Mouse (Mus musculus): ENCODE measurements at regions not wholly inside any gene's neighbourhood (a gene's known extent, or its start where the extent isn't known, plus 50 kb on each side); places are given as distances from the start of the nearest gene placed in this dataset.
A peak's percentile ranks its signal among the peaks of the same experiment; 100 is the strongest.

DNA sequence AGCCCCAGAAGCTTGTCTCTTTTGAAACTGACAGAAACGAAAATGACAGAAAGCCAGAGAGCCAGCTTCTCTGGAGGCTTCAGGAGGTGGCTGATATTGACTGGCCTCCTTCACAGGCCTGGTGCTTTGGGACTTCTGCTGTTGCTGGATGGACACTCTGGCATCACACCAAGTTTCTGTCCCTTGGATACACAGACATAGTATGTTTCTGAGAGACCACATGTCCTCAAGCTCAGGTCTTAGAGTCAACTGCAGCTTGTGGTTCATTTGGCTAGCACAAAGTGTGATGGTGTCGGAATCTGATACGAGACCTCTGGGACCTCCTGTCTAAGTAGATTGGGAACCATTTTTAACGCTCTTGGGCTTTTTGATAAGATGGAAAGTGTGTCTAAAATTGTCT lies 502.0 kb downstream of the Sqor start:
- no peaks in the 10 kb centered on the region for H3K36me3 ChIP-seq (ENCODE audit: insufficient read depth)
- H3K27ac ChIP-seq (ENCODE audit: low read depth) = no peak overlapping the region
- no peaks in the 10 kb centered on the region for H3K9me3 ChIP-seq (ENCODE audit: low read depth, low read length)
- DNase-seq = no peak
- H3K4me3 ChIP-seq (ENCODE audit: low read depth, low read length) = no peak overlapping the region
- H3K4me1 ChIP-seq (ENCODE audit: insufficient read depth) = no peaks in the 10 kb centered on the region
- H3K9ac ChIP-seq = no peak overlapping the region
- TF ChIP-seq CTCF (IDR thresholded peaks at IDR 0.05; ENCODE audit: low read depth) = no peak
- H3K4me2 ChIP-seq = no peak overlapping the region
- no peak for ATAC-seq (ENCODE audit: insufficient read depth)
- WGBS = 68% methylated on average over 4 of the region's 4 CpGs
- no peaks in the 10 kb centered on the region for H3K27me3 ChIP-seq (ENCODE audit: insufficient read depth, low read length)

DNA sequence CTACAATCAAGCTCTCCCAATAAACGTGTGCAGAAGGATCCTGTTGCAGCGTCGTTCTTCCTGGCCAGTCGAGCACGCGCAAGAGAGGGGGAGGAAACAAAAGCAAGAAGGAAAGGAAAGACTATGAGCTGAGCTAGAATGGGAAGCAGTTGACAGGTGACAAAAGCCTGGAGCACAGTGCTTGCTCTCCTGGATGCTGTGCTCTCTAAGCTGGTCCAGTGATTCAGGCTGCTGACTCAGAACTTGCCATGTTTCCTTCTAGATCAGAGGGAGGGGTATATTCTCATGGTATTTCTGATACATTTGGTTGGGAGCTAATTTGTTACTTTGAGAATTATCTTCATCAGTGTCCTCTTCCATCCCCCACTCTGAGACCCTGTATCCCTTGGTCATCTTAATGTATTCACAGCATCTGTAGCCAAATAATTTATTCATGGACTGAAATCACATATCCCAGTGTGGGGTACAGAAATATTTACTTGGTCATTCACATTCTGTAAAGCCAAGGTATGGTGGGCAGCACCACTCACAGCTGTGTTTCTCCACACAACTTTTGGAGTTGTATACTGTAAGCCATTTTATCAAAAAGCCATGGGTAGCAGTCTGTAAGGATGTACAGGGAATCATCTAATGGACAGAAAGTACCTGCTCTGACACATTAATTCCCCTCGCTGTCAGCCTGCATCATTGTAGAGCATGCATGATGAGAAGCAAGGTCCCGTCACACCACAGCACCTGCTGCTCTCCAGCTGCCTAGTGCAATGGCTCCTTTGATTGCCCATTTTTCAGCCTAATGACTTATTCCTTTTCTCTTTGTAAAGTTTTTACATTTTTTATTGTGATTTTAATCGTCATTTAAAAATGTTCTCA lies 510.1 kb downstream of the Sqor start:
- 88% methylated on average over 9 of the region's 9 CpGs for WGBS
- no peaks in the 10 kb centered on the region for H3K9me3 ChIP-seq (ENCODE audit: low read depth, low read length)
- no peaks in the 10 kb centered on the region for H3K36me3 ChIP-seq (ENCODE audit: insufficient read depth)
- no peak overlapping the region for H3K9ac ChIP-seq
- no peak overlapping the region for H3K4me2 ChIP-seq
- H3K4me3 ChIP-seq (ENCODE audit: low read depth, low read length) = no peak overlapping the region
- TF ChIP-seq CTCF (IDR thresholded peaks at IDR 0.05; ENCODE audit: low read depth) = no peak
- DNase-seq (no peak), ATAC-seq (ENCODE audit: insufficient read depth) (no peak)
- no peaks in the 10 kb centered on the region for H3K27me3 ChIP-seq (ENCODE audit: insufficient read depth, low read length)
- no peak overlapping the region for H3K27ac ChIP-seq (ENCODE audit: low read depth)
- no peaks in the 10 kb centered on the region for H3K4me1 ChIP-seq (ENCODE audit: insufficient read depth)

DNA sequence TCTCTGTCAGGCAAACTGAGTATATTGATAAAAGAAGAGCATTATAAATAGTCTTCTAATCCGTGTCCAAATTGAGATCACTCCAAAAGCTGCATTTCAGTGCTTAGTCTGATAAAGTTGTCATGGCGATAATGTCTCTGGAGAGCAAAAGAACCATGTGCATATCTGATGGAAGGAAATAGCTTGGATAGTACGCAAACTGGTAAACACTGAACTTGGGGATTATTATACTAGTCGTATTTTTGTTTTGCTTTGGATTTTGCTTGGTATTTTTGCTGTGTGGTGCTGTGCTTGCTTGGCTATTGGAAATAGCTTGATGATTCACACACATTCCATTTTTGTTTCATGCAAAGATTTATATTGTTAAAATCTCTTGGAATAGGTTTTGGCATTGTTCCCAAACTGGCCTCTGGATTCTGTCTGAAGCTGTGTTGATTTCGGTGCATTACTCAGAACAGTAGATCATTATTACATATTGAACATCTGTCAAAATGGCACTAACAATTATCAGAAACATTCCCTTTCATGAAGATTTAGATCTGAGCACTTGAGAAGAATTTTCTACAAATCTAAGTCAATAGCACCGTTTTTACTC lies 510.8 kb downstream of the Sqor start:
- peak; percentile 9 for DNase-seq
- H3K4me1 ChIP-seq (ENCODE audit: insufficient read depth) = no peaks in the 10 kb centered on the region
- no peak overlapping the region for H3K27ac ChIP-seq (ENCODE audit: low read depth)
- no peaks in the 10 kb centered on the region for H3K9me3 ChIP-seq (ENCODE audit: low read depth, low read length)
- TF ChIP-seq CTCF (IDR thresholded peaks at IDR 0.05; ENCODE audit: low read depth) = no peak
- H3K4me3 ChIP-seq (ENCODE audit: low read depth, low read length) = no peak overlapping the region
- no peak for ATAC-seq (ENCODE audit: insufficient read depth)
- 54% methylated on average over 6 of the region's 6 CpGs for WGBS
- no peak overlapping the region for H3K9ac ChIP-seq
- H3K36me3 ChIP-seq (ENCODE audit: insufficient read depth) = no peaks in the 10 kb centered on the region
- no peak overlapping the region for H3K4me2 ChIP-seq
- H3K27me3 ChIP-seq (ENCODE audit: insufficient read depth, low read length) = no peaks in the 10 kb centered on the region

GRCm38 (mm10) chr2:123311554-123312276 lies 546.7 kb downstream of the Sqor start:
- Histone ChIP-seq H3K36me3 (ENCODE audit: insufficient read depth) (no peaks in the 10 kb centered on the region), H3K27me3 (ENCODE audit: insufficient read depth, low read length) (no peaks in the 10 kb centered on the region), H3K4me3 (ENCODE audit: low read depth, low read length) (no peak overlapping the region), H3K4me2 (no peak overlapping the region), H3K9ac (no peak overlapping the region), H3K4me1 (ENCODE audit: insufficient read depth) (no peaks in the 10 kb centered on the region), H3K9me3 (ENCODE audit: low read depth, low read length) (no peaks in the 10 kb centered on the region), H3K27ac (ENCODE audit: low read depth) (no peak overlapping the region)
- 69% methylated on average over 6 of the region's 6 CpGs for WGBS
- no peak for ATAC-seq (ENCODE audit: insufficient read depth)
- no peak for TF ChIP-seq CTCF (IDR thresholded peaks at IDR 0.05; ENCODE audit: low read depth)
- DNase-seq = no peak

DNA sequence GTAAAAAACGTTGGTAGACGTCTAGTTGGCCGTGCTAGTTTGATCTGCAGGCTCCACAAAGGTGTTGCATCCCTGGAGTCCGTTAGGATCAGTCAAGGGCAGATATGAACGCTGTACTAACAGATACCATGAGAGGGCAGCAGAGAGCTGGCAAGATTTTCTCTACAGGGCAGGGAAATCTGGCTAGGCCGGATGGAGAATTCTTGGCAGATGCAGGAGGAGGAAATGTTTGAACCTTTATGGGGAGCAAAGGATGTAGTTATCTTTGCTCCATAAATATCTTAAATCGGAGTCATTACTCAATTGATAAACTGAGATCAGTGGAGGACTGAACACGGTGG lies 547.2 kb downstream of the Sqor start:
- no peak overlapping the region for H3K4me3 ChIP-seq (ENCODE audit: low read depth, low read length)
- 10% methylated on average over 8 of the region's 8 CpGs for WGBS
- H3K4me2 ChIP-seq = no peak overlapping the region
- DNase-seq (peak; percentile 93), ATAC-seq (ENCODE audit: insufficient read depth) (peak; percentile 80)
- no peak overlapping the region for H3K9ac ChIP-seq
- no peaks in the 10 kb centered on the region for H3K9me3 ChIP-seq (ENCODE audit: low read depth, low read length)
- H3K27ac ChIP-seq (ENCODE audit: low read depth) = no peak overlapping the region
- H3K27me3 ChIP-seq (ENCODE audit: insufficient read depth, low read length) = no peaks in the 10 kb centered on the region
- no peaks in the 10 kb centered on the region for H3K36me3 ChIP-seq (ENCODE audit: insufficient read depth)
- TF ChIP-seq CTCF (IDR thresholded peaks at IDR 0.05; ENCODE audit: low read depth) = peak; percentile 87
- no peaks in the 10 kb centered on the region for H3K4me1 ChIP-seq (ENCODE audit: insufficient read depth)

DNA sequence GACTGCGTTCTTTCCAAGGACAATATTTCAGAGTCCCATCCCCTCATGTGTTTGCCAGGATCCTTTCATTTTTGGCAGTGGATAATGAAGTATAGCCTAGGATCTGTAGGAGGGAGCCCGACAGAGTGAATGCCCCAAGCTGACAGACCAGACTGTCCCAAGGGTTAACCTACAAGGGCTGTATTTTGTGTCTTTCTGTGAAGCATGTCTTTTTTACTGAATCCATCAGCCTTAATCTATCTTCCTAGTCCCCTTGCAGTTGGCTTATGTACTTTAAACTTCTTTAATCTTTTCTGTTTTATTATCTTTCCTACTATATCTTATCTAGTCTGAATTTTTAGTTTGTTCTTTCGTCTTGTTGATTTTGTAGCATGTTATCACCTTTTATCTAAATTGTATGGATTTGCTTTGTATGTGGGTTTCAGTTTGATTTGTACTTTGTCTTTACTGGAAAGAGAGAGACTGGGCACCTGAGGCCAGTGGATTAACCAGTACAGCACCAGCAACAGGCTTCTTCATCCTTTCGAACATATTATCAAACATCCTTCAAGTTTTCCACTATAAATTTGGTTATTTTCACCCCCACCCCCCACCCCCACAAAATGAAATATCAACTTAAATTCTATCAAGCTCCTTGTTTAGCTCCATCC lies 555.5 kb downstream of the Sqor start:
- 58% methylated on average over 4 of the region's 4 CpGs for WGBS
- no peak overlapping the region for H3K4me2 ChIP-seq
- no peaks in the 10 kb centered on the region for H3K27me3 ChIP-seq (ENCODE audit: insufficient read depth, low read length)
- H3K9me3 ChIP-seq (ENCODE audit: low read depth, low read length) = no peaks in the 10 kb centered on the region
- ATAC-seq (ENCODE audit: insufficient read depth) = 0 out of 2 replicates have a peak, but pooled peaks have one; percentile 24
- no peaks in the 10 kb centered on the region for H3K36me3 ChIP-seq (ENCODE audit: insufficient read depth)
- H3K27ac ChIP-seq (ENCODE audit: low read depth) = no peak overlapping the region
- H3K9ac ChIP-seq = no peak overlapping the region
- no peak overlapping the region for H3K4me3 ChIP-seq (ENCODE audit: low read depth, low read length)
- TF ChIP-seq CTCF (IDR thresholded peaks at IDR 0.05; ENCODE audit: low read depth) = no peak
- H3K4me1 ChIP-seq (ENCODE audit: insufficient read depth) = no peaks in the 10 kb centered on the region
- no peak for DNase-seq

GRCm38 (mm10) chr2:123323769-123324168 lies 558.7 kb downstream of the Sqor start:
- no peak overlapping the region for H3K4me2 ChIP-seq
- H3K4me3 ChIP-seq (ENCODE audit: low read depth, low read length) = no peak overlapping the region
- WGBS = 57% methylated on average over 3 of the region's 3 CpGs
- no peaks in the 10 kb centered on the region for H3K27me3 ChIP-seq (ENCODE audit: insufficient read depth, low read length)
- H3K9me3 ChIP-seq (ENCODE audit: low read depth, low read length) = no peaks in the 10 kb centered on the region
- no peak overlapping the region for H3K27ac ChIP-seq (ENCODE audit: low read depth)
- no peaks in the 10 kb centered on the region for H3K4me1 ChIP-seq (ENCODE audit: insufficient read depth)
- DNase-seq (peak; percentile 8), ATAC-seq (ENCODE audit: insufficient read depth) (peak; percentile 38; the same call in 1 of the 2 replicates)
- no peak for TF ChIP-seq CTCF (IDR thresholded peaks at IDR 0.05; ENCODE audit: low read depth)
- no peak overlapping the region for H3K9ac ChIP-seq
- H3K36me3 ChIP-seq (ENCODE audit: insufficient read depth) = no peaks in the 10 kb centered on the region

Data from lung, embryonic 14.5 days (tissue).